Mouse (Mus musculus) ZHBTc4 (cell line): ENCODE results near the gene Dennd2d.

ENCODE experiments used
- DNase-seq: peaks from one replicate; pipeline ENCODE4 v3.0.0-alpha.2; 2011; ENCODE audit warnings: low read depth, low spot score

Dennd2d gene

DNA sequence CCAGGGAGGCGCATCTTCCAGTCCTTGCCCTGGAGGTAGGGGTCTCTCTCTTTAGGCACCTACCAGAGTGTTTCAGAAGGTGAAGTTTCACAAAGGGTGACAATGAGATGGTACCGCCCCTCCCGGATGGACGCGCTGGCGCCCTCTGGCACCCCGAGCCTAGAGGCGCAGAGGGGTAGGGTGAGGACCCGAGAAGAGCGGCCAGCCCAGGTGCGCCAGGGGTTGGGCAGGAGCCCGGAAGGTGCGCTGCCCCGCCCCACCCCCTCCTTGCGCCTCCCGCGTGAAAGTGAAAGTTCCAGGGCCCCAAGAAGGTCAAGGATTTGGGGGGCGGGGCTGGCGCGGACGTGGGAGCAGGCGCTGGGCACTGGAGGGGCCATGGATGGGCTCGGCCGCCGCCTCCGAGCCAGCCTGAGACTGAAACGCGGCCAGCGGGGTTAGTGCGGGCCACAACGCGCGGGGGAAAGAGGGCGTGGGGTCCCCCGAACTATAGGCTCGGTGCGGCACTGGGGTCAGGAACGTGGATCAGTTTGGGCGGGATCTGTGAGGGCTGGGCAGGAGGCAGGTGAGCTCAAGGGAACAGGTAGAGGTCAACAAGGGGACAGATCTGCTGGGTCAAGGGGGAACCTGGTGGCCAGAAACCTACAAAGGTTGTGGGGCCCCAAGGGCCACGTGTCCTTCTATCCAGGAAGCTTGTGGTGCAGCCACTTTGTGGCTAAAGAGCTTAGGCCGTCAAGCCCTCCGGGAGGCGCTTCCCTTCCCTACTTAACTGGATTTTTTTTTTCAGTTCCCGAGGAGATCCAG, at the start of gene Dennd2d:
Gene Dennd2d (plus strand): TSS at position 125 of the 801 bp plus-strand sequence.
- DNase-seq: peak; percentile 38

DNA sequence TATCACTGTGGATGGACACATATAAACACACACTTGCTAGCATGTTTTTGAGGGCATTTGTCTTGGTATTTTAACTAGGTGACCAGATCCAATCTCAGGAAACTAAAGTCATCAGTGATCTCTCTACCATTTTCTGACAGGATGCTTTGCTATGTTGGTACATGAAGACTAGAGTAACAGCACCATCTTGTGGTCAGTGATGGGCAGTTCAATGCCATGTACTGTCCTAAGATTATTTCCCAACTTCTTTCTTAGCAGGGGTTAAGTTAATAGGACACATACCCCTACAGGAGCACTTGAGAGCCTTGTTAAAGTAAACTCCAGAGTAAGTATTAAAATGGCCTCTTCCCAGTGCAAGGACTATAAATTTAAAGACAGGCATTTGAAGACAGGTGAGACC, 33.6 kb upstream of the Dennd2d start:
- DNase-seq: peak; percentile 71

DNA sequence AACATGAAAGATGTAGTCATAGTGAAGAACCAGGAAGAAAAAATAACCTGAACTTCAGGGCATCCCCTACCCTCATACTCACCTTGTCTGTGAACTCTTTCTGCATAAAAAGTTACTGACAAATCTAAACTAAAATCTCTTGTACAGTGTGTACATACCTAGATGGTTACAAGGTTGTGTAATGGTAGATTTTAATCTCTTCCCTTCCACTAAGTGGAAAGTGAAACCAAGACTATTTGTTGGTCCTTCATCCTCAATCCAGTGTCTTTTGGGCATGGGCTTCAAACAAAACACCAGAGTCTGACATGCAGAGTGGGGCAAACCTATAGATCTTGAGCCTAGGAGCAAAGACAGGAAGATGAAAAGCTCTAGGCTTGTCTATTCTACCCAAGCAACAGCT, 33.2 kb upstream of the Dennd2d start:
- DNase-seq: no peak

DNA sequence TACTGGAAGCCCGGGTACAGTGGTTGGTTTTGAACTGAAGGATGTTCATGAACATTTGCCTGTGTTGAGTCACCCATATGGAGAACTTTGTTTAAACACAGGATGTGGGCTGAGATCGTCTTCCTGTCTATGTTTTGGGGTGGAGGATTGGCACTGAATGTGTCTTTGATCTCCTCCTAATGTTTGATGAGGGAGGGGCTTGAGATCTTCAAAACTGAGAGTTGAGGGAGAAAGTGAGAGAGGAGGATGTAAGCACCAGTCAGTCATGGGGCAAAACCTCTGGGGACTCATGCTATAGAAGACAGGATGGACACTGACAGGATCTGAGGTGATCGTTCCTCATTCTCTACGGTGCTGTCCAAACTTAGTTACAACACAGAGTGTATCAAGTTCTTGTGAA, 32.6 kb upstream of the Dennd2d start:
- DNase-seq: no peak

DNA sequence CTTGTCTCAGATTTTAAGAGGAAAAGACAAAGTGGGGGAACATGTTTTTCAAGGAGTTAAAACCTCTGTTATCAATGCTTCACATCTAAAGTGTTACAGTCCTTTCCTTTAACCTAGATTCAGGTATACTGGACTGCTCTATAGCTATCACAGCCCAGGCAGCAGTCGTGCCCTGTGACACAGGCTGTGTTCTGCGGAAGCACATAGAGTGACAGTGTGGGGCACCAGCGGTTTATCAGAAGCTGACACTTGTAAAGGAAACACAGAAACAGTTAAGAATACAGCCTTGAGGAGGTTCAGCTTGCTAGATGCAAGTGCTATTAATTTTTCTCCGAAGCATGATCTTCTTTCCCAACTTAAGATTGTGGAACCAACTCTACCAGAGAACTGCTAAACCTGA, 29.6 kb upstream of the Dennd2d start:
- no peak for DNase-seq

DNA sequence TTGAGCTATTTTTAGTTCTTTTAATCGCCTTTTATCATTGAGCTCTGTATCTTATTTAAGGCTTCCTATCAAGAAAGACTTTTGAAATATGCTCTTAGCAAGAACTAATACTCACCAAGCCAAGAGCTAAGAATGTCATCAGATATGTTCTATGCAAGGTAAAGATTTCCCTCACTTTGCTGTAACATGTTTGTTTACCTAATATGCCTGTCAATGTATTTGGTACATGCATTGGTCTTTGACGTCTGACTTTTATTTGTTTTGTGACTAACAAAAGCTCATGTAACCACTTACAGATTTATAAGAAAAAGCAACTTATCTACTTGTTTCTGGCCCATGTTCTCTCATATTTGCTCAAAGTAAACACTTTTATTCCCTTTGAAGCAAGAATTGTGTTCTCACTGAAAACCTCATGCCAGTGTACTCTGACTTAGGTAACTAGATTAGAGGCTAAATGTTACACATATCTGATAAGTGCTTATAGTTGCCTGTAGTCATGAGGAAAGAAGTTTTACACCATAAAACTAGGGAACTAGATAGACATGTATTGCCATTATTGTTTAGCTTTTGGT, 24.8 kb upstream of the Dennd2d start:
- DNase-seq: no peak

DNA sequence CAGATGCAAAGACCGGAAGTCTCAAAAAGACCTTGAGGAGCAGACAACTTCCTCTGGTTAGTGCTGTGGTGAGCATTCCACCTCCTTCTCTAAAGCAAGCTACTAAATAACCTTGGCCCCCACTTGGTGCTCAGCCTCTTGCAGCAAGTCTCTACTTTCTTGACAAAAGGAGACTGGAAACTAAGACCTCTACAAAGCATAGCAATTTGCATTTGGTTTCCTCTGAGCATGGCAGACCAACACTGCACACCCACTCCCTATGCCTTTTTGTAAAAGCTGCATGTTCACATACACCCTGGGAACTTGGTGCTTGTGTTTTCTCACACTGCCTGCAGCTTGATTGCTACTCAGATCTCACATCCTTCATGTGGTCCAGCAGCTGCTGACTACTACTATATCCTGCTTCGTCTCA, 20.1 kb upstream of the Dennd2d start:
- DNase-seq: no peak

DNA sequence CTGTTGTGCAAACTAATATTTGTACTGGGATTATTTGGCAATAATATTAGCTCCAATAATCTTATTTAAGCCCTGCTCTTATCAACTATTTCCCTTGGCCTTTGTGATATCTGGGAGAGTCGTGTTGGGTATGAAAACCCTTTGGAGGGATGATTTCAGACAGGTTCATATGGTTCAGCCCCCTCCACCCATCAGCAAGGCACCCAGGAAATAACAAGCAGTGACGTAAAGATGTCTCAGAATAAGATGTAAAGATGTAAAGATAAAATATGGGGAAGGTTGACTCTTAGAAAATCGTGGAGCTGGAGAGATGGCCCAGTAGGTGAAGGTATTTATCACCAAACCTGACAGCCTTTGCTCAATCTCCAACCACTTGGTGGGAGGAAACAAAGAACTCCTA, 19.7 kb upstream of the Dennd2d start:
- no peak for DNase-seq

DNA sequence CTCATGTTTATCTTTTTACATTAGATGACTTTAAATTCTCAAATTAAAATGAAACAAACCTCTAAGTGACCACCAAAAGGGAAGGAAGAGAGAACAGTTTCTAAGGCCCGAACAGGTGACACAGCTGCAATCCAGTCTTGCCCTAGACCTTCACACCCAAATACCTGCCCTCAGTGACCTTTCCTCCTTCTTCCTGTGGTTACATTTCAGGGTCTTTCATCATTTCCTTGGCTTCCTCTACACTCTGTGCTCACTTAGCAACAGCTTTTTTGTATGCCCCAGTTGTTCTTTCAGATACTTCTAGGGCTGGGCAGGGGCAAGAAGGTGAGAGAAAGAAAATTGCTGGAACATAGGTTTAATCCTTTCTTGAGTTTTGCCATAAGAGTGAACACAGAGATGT, 17.5 kb upstream of the Dennd2d start:
- DNase-seq: no peak

DNA sequence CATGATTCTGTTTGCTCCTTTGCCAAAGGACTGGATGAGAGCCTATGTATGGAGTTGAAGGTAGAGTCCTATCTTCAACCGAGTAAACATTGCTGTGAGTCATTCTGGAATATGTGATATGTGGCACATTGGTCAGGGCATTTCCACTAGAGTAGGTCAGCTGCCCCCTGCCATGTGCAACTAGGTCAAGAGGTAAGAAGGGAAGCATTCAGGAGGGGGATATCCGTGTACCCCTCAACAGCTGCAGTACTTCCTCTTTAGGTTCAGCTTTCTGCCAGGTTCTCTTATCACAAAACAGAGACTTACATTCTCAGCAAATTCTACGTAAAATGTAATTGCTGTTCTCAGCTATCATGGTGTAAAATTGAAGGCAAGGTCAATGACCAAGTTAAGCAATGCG, 8.0 kb upstream of the Dennd2d start:
- no peak for DNase-seq

DNA sequence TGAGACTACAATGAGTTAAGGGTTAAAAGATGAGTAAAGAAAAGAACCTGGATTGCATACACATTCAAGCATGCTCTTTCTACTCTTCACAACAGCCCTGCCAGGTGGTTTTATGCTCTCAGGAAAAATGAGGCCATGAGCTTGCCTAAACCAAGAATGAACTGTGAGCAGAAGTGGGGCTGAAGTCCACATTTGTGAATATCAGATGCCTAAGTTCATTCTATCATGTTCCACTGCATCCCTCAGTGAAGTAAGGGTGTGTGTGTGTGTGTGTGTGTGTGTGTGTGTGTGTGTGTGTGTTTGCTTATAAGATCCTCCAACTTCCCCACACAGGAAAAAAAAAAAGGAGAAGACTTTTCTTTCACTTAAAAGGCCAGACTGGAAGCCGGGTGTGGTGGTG, 5.3 kb upstream of the Dennd2d start:
- no peak for DNase-seq

DNA sequence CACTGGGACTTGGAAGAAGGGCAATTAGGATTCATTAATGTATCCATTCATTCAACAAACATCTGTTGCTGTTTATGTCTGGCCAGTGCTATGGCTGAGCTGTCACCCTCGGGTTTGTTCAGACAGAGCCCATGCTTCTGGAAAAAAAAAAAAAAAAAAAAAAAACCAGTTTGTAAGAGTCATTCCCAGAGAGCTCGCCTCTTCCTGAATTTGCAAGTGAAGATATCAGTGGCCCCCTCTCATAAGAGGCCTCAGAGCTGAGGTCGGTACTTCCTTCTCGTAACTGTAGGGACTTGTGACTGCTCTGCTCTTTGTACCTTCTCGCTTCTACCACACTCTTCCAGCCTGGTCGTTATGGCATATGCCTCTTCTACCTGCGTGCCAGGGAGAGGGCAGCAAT, 1.1 kb downstream of the Dennd2d start:
- DNase-seq: no peak

DNA sequence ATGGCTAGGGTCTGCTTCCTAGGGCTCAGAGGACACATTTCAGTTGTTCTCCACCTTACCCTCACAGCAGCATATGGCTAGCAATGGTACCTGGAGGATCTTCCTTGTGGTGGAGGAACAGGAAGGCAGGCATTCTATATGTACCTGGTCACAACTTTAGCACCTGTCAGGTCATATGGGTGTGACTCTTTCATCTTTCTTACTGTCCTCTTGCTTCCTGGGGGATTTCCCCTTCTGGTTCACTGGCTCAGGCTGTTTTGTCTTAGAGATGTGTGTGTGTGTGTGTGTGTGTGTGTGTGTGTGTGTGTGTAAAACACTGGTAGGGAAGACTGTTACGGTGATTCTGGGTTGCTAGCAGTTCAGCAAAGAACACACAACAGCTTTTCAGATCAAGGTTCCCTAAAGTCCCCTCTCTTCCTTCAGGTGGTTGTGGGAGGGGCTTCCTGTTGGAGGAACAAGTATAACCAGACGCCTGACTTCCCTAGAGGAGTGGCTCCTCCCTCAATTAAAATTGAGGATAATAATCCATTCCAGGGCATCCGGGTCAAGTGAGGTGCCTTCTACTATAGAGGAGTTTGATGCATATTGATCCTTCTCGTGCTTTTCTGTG, 1.7 kb downstream of the Dennd2d start:
- no peak for DNase-seq

DNA sequence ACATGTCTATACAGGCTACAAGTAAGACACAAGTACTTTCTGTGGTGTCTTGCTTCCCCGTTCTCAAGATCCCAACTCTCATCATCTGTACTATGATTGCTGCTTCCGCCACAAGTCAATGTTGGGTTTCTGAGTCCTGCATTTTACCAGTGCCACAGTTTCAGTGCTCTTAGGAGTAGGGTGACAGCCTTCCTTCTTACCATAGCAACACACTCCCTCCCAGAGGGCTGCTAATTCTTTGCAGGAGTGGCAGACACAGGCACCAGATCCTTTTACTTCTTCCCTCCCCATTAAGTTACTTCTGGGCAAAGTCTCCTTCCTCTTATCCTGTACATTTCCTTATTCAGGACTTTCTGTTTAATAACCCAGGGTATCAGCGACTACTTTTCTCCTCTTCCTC, 2.7 kb downstream of the Dennd2d start:
- DNase-seq: no peak

DNA sequence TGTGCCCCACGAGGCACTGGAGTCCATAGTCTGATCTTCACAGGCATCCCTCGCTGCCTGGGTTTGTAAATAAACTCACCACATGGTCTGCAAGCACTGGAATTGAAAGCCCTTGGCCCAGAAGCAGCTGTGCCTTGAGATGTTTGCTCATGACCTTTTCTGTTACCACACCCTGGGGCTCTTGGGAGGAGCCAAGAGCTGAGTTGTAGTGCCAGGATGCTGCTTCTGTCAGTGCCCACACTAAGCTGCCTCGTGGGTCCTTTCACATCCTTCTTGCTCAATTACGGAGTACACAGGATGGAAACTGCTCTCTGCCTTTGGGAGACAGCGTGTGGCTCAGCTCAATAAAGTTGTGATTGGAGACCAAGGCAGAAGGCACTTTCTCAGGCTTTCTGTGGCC, 3.6 kb downstream of the Dennd2d start:
- DNase-seq: no peak

DNA sequence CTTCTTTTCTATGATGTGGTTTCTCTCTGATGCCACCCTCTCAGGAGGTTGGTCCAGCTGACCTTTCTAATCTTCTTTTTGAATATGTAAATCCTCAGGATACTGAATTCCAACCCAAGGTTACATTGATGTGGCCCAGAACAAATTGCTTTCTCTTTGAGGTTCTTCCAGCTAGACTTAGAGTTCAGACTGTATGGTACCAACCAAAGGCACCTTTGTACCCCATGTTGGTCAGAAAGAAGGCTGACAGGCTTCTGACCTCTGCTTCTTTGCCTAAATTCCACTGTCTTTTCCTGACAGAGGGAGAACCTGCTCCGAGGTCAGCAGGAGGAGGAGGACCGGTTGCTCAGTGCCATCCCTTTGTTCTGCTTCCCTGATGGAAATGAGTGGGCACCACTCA, 5.3 kb downstream of the Dennd2d start:
- no peak for DNase-seq

DNA sequence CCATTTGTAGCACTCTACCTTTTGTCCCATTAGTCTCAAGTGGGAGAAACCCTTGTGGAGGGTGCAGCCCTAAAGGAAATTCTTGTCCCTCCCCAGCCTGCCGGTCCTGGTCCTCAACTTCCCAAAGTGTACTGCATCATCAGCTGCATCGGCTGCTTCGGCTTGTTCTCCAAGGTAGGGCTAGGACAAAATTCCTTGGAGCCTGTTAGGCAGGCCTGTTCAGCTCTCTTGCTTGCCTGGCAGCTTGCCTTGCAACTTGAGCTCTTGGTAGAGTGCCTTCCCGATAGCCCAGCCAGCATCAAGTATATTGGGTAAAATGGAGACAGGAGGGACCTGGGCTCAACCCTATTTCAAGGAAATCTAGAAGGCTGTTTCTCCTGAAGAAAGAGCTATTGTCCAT, 8.0 kb downstream of the Dennd2d start:
- no peak for DNase-seq

DNA sequence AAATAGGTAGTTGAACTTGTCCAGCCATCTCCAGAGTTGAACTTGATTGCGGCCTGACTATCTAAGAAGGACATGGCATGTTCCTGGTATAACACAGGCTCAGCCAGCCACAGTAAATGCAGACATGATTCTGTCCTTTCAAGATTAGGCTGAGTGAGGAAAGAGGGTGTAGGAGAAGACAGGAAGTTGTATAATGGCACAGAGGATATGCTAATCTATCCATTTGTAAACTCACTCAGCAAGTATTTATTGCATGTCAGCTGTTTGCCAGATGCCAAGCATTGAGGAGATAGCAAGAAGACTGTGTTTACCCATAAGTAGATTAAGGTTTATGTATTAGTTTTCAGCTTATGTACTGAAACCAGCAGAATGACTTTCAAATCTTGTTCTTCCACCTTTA, 10.5 kb downstream of the Dennd2d start:
- DNase-seq: no peak

DNA sequence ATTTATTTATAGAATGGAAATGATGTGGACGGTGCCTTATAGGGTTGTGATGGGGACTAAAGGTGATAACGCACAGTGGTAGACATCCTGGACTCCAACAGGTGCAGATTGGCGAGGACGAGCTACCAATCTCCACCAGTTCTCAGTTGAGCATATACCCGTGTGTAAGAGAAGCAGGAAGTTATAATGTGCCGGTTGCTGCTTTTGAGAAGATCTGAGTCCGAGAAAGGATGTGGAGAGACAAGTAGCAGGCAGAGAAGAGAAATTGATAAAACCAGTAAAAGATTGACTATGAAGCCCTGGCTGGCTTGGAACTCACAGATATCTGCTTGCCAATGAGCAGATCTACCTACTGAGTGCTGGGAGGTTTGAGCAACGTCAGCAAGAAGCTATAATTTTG, 11.0 kb downstream of the Dennd2d start:
- no peak for DNase-seq

DNA sequence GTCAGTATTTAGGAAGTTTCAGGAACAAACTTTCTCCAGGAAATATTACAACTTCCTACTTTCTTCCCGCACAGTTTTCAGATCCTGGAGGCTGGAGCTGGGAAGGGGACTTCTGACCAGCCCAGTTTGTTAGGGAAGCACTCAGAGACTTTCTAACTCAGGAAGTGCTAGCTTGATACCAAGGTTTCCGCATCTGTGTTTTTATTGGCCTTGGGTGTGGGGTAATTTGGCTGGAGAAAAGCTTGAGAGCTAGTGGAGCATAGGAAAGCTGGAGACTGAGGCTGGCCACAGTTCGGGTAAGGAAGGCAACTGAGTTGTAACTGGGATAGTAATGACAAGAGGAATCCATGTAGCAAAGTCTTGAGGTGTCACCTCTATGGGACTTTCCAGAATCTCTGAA, 11.7 kb downstream of the Dennd2d start:
- DNase-seq: no peak

DNA sequence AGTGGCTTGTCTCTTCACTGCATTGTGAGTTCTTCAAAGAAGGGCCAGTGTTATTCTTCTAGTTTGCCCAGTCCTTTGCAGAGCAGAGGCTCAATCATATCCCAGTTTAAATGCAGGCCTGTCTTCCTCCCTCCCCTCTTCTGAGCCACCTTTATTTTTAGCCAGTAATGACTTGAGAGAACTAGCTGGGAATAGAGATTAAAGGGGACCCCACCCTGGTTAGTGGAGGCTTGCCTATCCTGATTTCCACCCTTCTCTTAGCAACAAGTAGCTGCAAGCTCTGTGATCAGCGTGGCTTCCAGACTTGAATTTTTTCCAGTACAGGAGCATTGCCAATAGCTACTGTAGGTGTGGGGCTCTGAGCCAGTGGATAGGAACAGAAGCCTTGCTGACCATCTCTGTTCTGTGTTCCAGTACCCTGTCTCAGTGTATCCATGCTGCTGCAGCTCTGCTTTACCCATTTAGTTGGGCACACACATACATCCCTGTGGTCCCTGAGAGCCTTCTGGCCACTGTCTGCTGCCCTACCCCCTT, 12.3 kb downstream of the Dennd2d start:
- no peak for DNase-seq

DNA sequence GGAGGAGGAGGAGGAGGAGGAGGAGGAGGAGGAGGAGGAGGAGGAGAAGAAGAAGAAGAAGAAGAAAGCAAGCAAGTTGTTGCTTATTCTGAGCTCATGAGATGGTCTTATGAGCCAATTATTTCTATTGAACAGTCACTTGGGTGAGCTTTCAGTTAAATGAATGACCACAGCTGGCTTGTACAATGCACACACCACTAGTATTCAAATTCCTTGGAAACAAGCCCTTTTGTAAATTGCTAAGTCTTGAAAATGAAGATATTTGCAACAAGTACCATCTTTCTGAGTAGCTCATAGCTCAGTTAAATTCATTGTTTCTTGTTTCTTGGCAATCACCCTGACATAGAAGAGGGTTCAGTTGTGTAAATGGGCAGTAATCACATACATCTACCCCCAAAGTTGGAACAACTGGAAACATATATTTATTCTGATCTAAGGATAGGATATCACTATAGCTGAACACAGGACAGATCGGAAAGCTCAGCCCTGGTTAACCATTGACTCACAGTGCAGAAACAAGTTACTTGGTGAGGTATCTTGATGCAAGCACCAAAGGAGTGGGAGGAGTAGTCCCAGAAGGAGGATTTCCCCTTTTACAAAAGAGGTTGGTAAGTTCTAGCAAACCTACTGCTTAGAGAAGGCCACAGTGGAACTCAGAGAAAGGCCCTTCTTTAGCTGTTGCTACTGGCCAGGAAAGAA, 13.3 kb downstream of the Dennd2d start:
- no peak for DNase-seq
